Mouse (Mus musculus) G1E (cell line): Measurements from ENCODE around the gene Rpl32. TPM values are rescaled to one million over a fixed set of nuclear protein-coding genes. Genes with fewer than 3 reads are reported as not detected.

Experiments used
- ATAC-seq: 2 replicates; pipeline ENCODE4 v1.8.0; 2016; ENCODE audit warnings: mild to moderate bottlenecking; ENCODE audit not compliant: insufficient number of reproducible peaks, poor library complexity, low FRiP score, severe bottlenecking; ENCODE audit errors: extremely low read depth
- DNase-seq: peaks from one replicate; pipeline ENCODE4 v3.0.0; 2012; ENCODE audit warnings: low spot score
- H3K27me3 ChIP-seq: 2 replicates; pipeline ENCODE4 v1.6.1; 2012; ENCODE audit warnings: mild to moderate bottlenecking, low read length, inconsistent platforms; ENCODE audit not compliant: insufficient read depth
- H3K36me3 ChIP-seq: replicated peaks from 2 replicates; pipeline ENCODE3; 2012; ENCODE audit warnings: mild to moderate bottlenecking, inconsistent platforms
- H3K4me1 ChIP-seq: 2 replicates; pipeline ENCODE4 v1.6.1; 2012; ENCODE audit warnings: low read depth, low read length, inconsistent platforms, mixed read lengths; ENCODE audit not compliant: insufficient read depth
- H3K4me3 ChIP-seq: 2 replicates; pipeline ENCODE4 v1.5.1; 2012; ENCODE audit warnings: low read depth, mild to moderate bottlenecking, inconsistent platforms, low read length, moderate library complexity, mixed read lengths
- H3K9me3 ChIP-seq: replicated peaks from 2 replicates; pipeline ENCODE4 v1.6.1; 2012; ENCODE audit warnings: inconsistent platforms
- CTCF ChIP-seq: IDR thresholded peaks from 2 replicates; pipeline ENCODE4 v1.5.1; 2012; ENCODE audit warnings: low read depth, low read length, inconsistent platforms, mixed read lengths
- GATA1 ChIP-seq: IDR thresholded peaks from 2 replicates; pipeline ENCODE4 v1.6.1; 2012; ENCODE audit warnings: borderline replicate concordance, low read length, inconsistent platforms, mixed read lengths
- GATA2 ChIP-seq: IDR thresholded peaks from 2 replicates; pipeline ENCODE4 v1.6.1; 2012; ENCODE audit warnings: low read depth, low read length, inconsistent platforms, borderline replicate concordance
- POLR2AphosphoS5 ChIP-seq: IDR thresholded peaks from 2 replicates; pipeline ENCODE4 v1.6.1; 2012; ENCODE audit warnings: low read depth, low read length, inconsistent platforms; ENCODE audit not compliant: insufficient replicate concordance
- TAL1 ChIP-seq: conservative IDR thresholded peaks from 2 replicates; pipeline ENCODE4 v1.6.1; 2012; ENCODE audit warnings: low read depth, low read length, inconsistent platforms, mixed read lengths
- polyA plus RNA-seq: library from polyadenylated mRNA; stranded (reverse); fragments of >175 nt; gene quantifications from 2 replicates; pipeline ENCODE4 v1.2.3, GENCODE M21; 2012
- total RNA-seq, 2 experiments: library from RNA; stranded (forward) in 1 of 2; stranded (reverse) in 1 of 2; fragments of 200-1000 nt in 1 of 2; fragments of >200 nt in 1 of 2; fragmentation: Nextera tagmentation in 1 of 2; gene quantifications; 2 replicates each; pipeline ENCODE4 v1.2.3; 2014 to 2017

Rpl32 gene
- total and polyA plus RNA-seq, 3 experiments = 432 to 5,749 (median 3,130) TPM

GRCm38 (mm10) chr6:115852446-115853090, 44.0 kb upstream of the Rpl32 start:
- DNase-seq = peak; percentile 45
- Histone ChIP-seq H3K9me3 (no peaks in the 10 kb centered on the region), H3K4me1 (peaks cover 25% of the 10 kb centered on the region), H3K4me3 (peak overlapping the region; percentile 76), H3K27me3 (no peaks in the 10 kb centered on the region), H3K36me3 (peaks cover 31% of the 10 kb centered on the region)
- no peak for TF ChIP-seq GATA1
- TF ChIP-seq GATA2 = no peak
- TF ChIP-seq POLR2AphosphoS5 = no peak
- TF ChIP-seq CTCF = no peak
- TF ChIP-seq TAL1 = no peak
- ATAC-seq = no peak

- Histone ChIP-seq H3K9me3 (no peaks in the 10 kb centered on the region), H3K4me1 (peaks cover 27% of the 10 kb centered on the region), H3K36me3 (peaks cover 57% of the 10 kb centered on the region), H3K27me3 (no peaks in the 10 kb centered on the region), H3K4me3 (no peak overlapping the region)
- DNase-seq (no peak), ATAC-seq (no peak)
- TF ChIP-seq TAL1 (no peak), GATA1 (no peak), CTCF (no peak), POLR2AphosphoS5 (no peak), GATA2 (no peak)
These were observed 40.2 kb upstream of the Rpl32 start for GRCm38 (mm10) chr6:115848598-115849304.

DNA sequence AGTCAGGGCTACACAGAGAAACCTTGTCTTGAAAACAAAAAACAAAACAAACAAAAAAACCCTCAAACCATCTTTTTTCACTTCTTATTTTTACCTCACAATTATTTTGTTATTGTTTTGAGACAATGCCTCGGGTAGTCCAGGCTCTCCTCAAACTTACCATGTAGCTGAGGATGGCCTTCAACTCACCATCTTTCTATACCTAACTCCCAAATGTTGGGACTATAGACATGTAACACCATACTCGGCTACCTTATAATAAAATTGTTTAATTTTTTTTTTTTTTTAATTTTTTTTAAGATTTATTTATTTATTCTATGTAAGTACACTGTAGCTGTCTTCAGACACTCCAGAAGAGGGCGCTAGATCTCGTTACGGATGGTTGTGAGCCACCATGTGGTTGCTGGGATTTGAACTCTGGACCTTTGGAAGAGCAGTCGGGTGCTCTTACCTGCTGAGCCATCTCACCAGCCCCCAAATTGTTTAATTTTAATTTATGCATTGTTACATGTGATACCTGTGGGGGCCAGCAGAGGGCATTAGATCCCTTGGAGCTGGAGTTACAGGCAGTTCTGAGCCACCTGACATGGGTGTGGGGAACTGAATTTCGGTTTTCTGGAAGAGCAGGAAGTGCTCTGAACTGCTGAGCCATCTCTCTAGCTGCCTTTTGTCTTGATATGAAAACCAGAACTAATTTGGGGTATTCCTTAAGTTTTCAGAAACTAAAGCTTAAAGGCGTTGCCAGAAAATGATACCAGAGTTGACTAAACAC, 38.3 kb upstream of the Rpl32 start:
- DNase-seq (no peak), ATAC-seq (peak; percentile 15; the same call in 1 of the 2 replicates)
- H3K27me3 ChIP-seq = no peaks in the 10 kb centered on the region
- H3K36me3 ChIP-seq = peaks cover 76% of the 10 kb centered on the region
- no peaks in the 10 kb centered on the region for H3K9me3 ChIP-seq
- H3K4me3 ChIP-seq = no peak overlapping the region
- TF ChIP-seq POLR2AphosphoS5 (no peak), CTCF (peak; percentile 38; the same call in 1 of the 2 replicates)
- peaks cover 16% of the 10 kb centered on the region for H3K4me1 ChIP-seq

- TF ChIP-seq GATA2 (no peak), CTCF (no peak), POLR2AphosphoS5 (no peak), GATA1 (no peak), TAL1 (no peak)
- H3K4me1 ChIP-seq = peaks cover 10% of the 10 kb centered on the region
- DNase-seq (no peak), ATAC-seq (no peak)
- H3K36me3 ChIP-seq = peaks cover 74% of the 10 kb centered on the region
- no peaks in the 10 kb centered on the region for H3K27me3 ChIP-seq
- no peak overlapping the region for H3K4me3 ChIP-seq
- H3K9me3 ChIP-seq = no peaks in the 10 kb centered on the region
These were observed 36.5 kb upstream of the Rpl32 start for GRCm38 (mm10) chr6:115845006-115845405.

GRCm38 (mm10) chr6:115838745-115839144, 30.2 kb upstream of the Rpl32 start:
- peaks cover 36% of the 10 kb centered on the region for H3K36me3 ChIP-seq
- ATAC-seq (no peak), DNase-seq (no peak)
- peaks cover 19% of the 10 kb centered on the region for H3K4me1 ChIP-seq
- TF ChIP-seq TAL1 = no peak
- TF ChIP-seq POLR2AphosphoS5 = no peak
- no peak for TF ChIP-seq CTCF
- TF ChIP-seq GATA1 = no peak
- TF ChIP-seq GATA2 = no peak
- H3K27me3 ChIP-seq = no peaks in the 10 kb centered on the region
- no peak overlapping the region for H3K4me3 ChIP-seq
- no peaks in the 10 kb centered on the region for H3K9me3 ChIP-seq

- ATAC-seq = peak; percentile 82
- H3K4me1 ChIP-seq = peaks cover 19% of the 10 kb centered on the region
- peak; percentile 29 for DNase-seq
These were observed 29.6 kb upstream of the Rpl32 start, which contains the start of gene Efcab12 for GRCm38 (mm10) chr6:115838161-115838597. TSS of gene Efcab12 (minus strand) at chr6:115838412.

More at GRCm38 (mm10) chr6:115838161-115838597, 29.6 kb upstream of the Rpl32 start, which contains the start of gene Efcab12:
- Histone ChIP-seq H3K36me3 (peaks cover 31% of the 10 kb centered on the region), H3K27me3 (no peaks in the 10 kb centered on the region), H3K4me3 (no peak within 1 kb of the TSS; the same call in 1 of the 2 replicates), H3K9me3 (no peaks in the 10 kb centered on the region)
- TF ChIP-seq TAL1 = no peak
- TF ChIP-seq GATA2 = no peak
- no peak for TF ChIP-seq CTCF
- no peak for TF ChIP-seq POLR2AphosphoS5
- TF ChIP-seq GATA1 = no peak
